Mouse (Mus musculus) MEL-GATA-1-ER (cell line): ENCODE measurements around the gene Lingo1.
A peak's percentile ranks its signal among the peaks of the same experiment; 100 is the strongest.

Experiments
- DNase-seq: peaks from one replicate; pipeline ENCODE4 v3.0.0-alpha.2; 2012; ENCODE audit warnings: low read depth; ENCODE audit errors: extremely low read depth

Gene Lingo1

GRCm38 (mm10) chr9:56795721-56796655, at the start of gene Lingo1:
Gene Lingo1 (minus strand): TSS chr9:56796468.
- no peak for DNase-seq

- no peak for DNase-seq
Measured at GRCm38 (mm10) chr9:56844644-56845043, 48.4 kb upstream of the Lingo1 start.

GRCm38 (mm10) chr9:56843679-56844188, 47.5 kb upstream of the Lingo1 start:
- DNase-seq: peak; percentile 26

GRCm38 (mm10) chr9:56842303-56842719, 46.0 kb upstream of the Lingo1 start:
- no peak for DNase-seq

GRCm38 (mm10) chr9:56841864-56842263, 45.6 kb upstream of the Lingo1 start:
- DNase-seq: no peak

GRCm38 (mm10) chr9:56840721-56841120, 44.5 kb upstream of the Lingo1 start:
- DNase-seq: no peak

GRCm38 (mm10) chr9:56835152-56835551, 38.9 kb upstream of the Lingo1 start:
- no peak for DNase-seq

GRCm38 (mm10) chr9:56832900-56833299, 36.6 kb upstream of the Lingo1 start:
- no peak for DNase-seq

- DNase-seq: no peak
Measured at GRCm38 (mm10) chr9:56831904-56832303, 35.6 kb upstream of the Lingo1 start.

- DNase-seq: no peak
Measured at GRCm38 (mm10) chr9:56830162-56830561, 33.9 kb upstream of the Lingo1 start.

GRCm38 (mm10) chr9:56828841-56829240, 32.6 kb upstream of the Lingo1 start:
- no peak for DNase-seq

- no peak for DNase-seq
Measured at GRCm38 (mm10) chr9:56828146-56828545, 31.9 kb upstream of the Lingo1 start.

GRCm38 (mm10) chr9:56825476-56826213, 29.4 kb upstream of the Lingo1 start:
- DNase-seq: no peak

- DNase-seq: no peak
Measured at GRCm38 (mm10) chr9:56824900-56825299, 28.6 kb upstream of the Lingo1 start.

- no peak for DNase-seq
Measured at GRCm38 (mm10) chr9:56810916-56811315, 14.6 kb upstream of the Lingo1 start.

GRCm38 (mm10) chr9:56807990-56808389, 11.7 kb upstream of the Lingo1 start:
- no peak for DNase-seq

- no peak for DNase-seq
Measured at GRCm38 (mm10) chr9:56803146-56803545, 6.9 kb upstream of the Lingo1 start.

- DNase-seq: no peak
Measured at GRCm38 (mm10) chr9:56797876-56798275, 1.6 kb upstream of the Lingo1 start.

GRCm38 (mm10) chr9:56796656-56797131, 426 bp upstream of the Lingo1 start:
- no peak for DNase-seq

- DNase-seq: no peak
Measured at GRCm38 (mm10) chr9:56791696-56792261, 4.5 kb downstream of the Lingo1 start.

- DNase-seq: no peak
Measured at GRCm38 (mm10) chr9:56784576-56784975, 11.7 kb downstream of the Lingo1 start.
